Mouse (Mus musculus): ENCODE measurements around the gene Nrgn. TPM values are rescaled to one million over a fixed set of nuclear protein-coding genes. Genes with fewer than 3 reads are reported as not detected.

Nrgn gene
- polyA plus RNA-seq, 1 experiment from 2014 or later = 4.4 TPM

GRCm38 (mm10) chr9:37560617-37561016 lies 7.9 kb upstream of the Nrgn start:
- Histone ChIP-seq H3K4me2 (ENCODE audit: low read depth, low read length) (no peak overlapping the region), H3K4me3 (replicated peaks; ENCODE audit: low read length) (no peak overlapping the region), H3K27me3 (ENCODE audit: control insufficient read depth, insufficient read depth, low read length) (no peaks in the 10 kb centered on the region), H3K27ac (ENCODE audit: low read length) (no peak overlapping the region), H3K36me3 (ENCODE audit: control insufficient read depth, insufficient read depth, low read length) (no peaks in the 10 kb centered on the region), H3K4me1 (ENCODE audit: control insufficient read depth, insufficient read depth, low read length) (no peaks in the 10 kb centered on the region), H3K9ac (ENCODE audit: low read length) (no peak overlapping the region), H3K9me3 (replicated peaks; ENCODE audit: control insufficient read depth, low read length) (no peaks in the 10 kb centered on the region)
- 92% methylated on average over 2 of the region's 2 CpGs for WGBS
- ATAC-seq (ENCODE audit: insufficient read depth, low FRiP score) = no peak

GRCm38 (mm10) chr9:37556366-37556765 lies 3.7 kb upstream of the Nrgn start:
- H3K9me3 ChIP-seq (replicated peaks; ENCODE audit: control insufficient read depth, low read length) = no peaks in the 10 kb centered on the region
- no peak overlapping the region for H3K9ac ChIP-seq (ENCODE audit: low read length)
- no peak overlapping the region for H3K27ac ChIP-seq (ENCODE audit: low read length)
- H3K4me1 ChIP-seq (ENCODE audit: control insufficient read depth, insufficient read depth, low read length) = peaks cover 14% of the 10 kb centered on the region; the same call in 1 of the 2 replicates
- no peaks in the 10 kb centered on the region for H3K36me3 ChIP-seq (ENCODE audit: control insufficient read depth, insufficient read depth, low read length)
- no peak overlapping the region for H3K4me3 ChIP-seq (replicated peaks; ENCODE audit: low read length)
- H3K27me3 ChIP-seq (ENCODE audit: control insufficient read depth, insufficient read depth, low read length) = peaks cover 7% of the 10 kb centered on the region; the same call in 1 of the 2 replicates
- H3K4me2 ChIP-seq (ENCODE audit: low read depth, low read length) = no peak overlapping the region
- 68% methylated on average over 3 of the region's 3 CpGs for WGBS
- ATAC-seq (ENCODE audit: insufficient read depth, low FRiP score) = no peak

DNA sequence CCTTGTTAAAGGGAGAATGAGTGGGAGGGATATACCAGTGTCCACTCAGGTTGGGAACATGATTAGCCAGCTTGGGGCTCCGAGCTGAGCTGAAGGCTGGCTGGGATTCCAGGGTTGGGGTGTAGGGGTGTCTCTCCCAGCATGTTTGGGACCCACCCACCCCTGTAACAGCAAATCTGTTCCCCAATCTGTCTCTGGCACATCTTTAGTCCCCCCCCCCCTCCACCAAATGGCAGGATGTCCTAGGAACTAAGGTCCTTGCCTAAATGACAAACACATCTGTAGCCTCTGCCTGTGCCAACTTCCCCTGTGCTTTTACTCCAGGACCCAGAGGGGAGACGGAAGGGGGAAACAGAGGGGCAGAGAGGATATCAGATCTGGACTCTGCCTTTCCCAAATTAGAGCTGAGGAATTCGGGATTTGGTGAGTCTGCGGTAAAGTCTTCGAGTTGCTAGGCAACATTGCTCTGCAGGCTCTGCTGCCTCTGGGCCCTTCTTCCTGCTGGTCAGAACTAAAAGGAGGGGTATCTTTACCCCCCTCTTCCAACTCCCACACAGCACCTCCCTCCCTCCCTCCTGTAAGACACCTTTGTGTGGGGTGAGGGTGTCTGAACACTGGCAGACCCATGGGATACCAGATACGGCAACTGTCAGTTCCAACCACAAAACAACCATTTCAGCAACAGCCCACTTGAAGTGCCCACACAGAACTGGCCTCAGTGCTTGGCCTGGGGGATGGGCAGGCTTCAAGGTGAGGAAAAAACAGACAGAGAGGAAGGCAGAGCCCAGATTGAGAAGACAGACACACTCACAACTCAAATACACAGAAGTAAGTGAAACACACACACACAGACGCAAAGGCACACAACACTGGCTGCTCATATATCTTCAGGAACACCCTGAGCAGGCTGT lies 2.4 kb upstream of the Nrgn start, which contains the start of gene Siae:
Gene Siae (plus strand): TSS at position 861 of the 911 bp plus-strand sequence.
- WGBS = 33% methylated on average over 7 of the region's 7 CpGs
- H3K4me1 ChIP-seq (ENCODE audit: control insufficient read depth, insufficient read depth, low read length) = peaks cover 14% of the 10 kb centered on the region; the same call in 1 of the 2 replicates

GRCm38 (mm10) chr9:37554279-37554678 lies 1.6 kb upstream of the Nrgn start:
- H3K4me1 ChIP-seq (ENCODE audit: control insufficient read depth, insufficient read depth, low read length) = peaks cover 14% of the 10 kb centered on the region; the same call in 1 of the 2 replicates
- no peak overlapping the region for H3K9ac ChIP-seq (ENCODE audit: low read length)
- peaks cover 23% of the 10 kb centered on the region for H3K27me3 ChIP-seq (ENCODE audit: control insufficient read depth, insufficient read depth, low read length)
- no peak overlapping the region for H3K4me2 ChIP-seq (ENCODE audit: low read depth, low read length)
- 85% methylated on average over 1 of the region's 1 CpGs for WGBS
- no peak overlapping the region for H3K27ac ChIP-seq (ENCODE audit: low read length)
- no peaks in the 10 kb centered on the region for H3K9me3 ChIP-seq (replicated peaks; ENCODE audit: control insufficient read depth, low read length)
- H3K4me3 ChIP-seq (replicated peaks; ENCODE audit: low read length) = no peak overlapping the region
- ATAC-seq (ENCODE audit: insufficient read depth, low FRiP score) = no peak
- H3K36me3 ChIP-seq (ENCODE audit: control insufficient read depth, insufficient read depth, low read length) = no peaks in the 10 kb centered on the region

More for the DNA sequence above, 2.4 kb upstream of the Nrgn start, which contains the start of gene Siae:
- peaks cover 17% of the 10 kb centered on the region for H3K27me3 ChIP-seq (ENCODE audit: control insufficient read depth, insufficient read depth, low read length)
- H3K9ac ChIP-seq (ENCODE audit: low read length) = no peak within 1 kb of the TSS
- H3K36me3 ChIP-seq (ENCODE audit: control insufficient read depth, insufficient read depth, low read length) = no peaks in the 10 kb centered on the region
- H3K27ac ChIP-seq (ENCODE audit: low read length) = no peak within 1 kb of the TSS
- H3K4me2 ChIP-seq (ENCODE audit: low read depth, low read length) = no peak within 1 kb of the TSS
- no peak for ATAC-seq (ENCODE audit: insufficient read depth, low FRiP score)
- no peak within 1 kb of the TSS for H3K4me3 ChIP-seq (replicated peaks; ENCODE audit: low read length)
- no peaks in the 10 kb centered on the region for H3K9me3 ChIP-seq (replicated peaks; ENCODE audit: control insufficient read depth, low read length)

- H3K9ac ChIP-seq (ENCODE audit: low read length) = peak overlapping the region; percentile 57
- no peaks in the 10 kb centered on the region for H3K36me3 ChIP-seq (ENCODE audit: control insufficient read depth, insufficient read depth, low read length)
- ATAC-seq (ENCODE audit: insufficient read depth, low FRiP score) = no peak
- H3K4me2 ChIP-seq (ENCODE audit: low read depth, low read length) = peak overlapping the region; percentile 92
- no peak overlapping the region for H3K27ac ChIP-seq (ENCODE audit: low read length)
- peaks cover 23% of the 10 kb centered on the region for H3K27me3 ChIP-seq (ENCODE audit: control insufficient read depth, insufficient read depth, low read length)
- peaks cover 14% of the 10 kb centered on the region; the same call in 1 of the 2 replicates for H3K4me1 ChIP-seq (ENCODE audit: control insufficient read depth, insufficient read depth, low read length)
- no peaks in the 10 kb centered on the region for H3K9me3 ChIP-seq (replicated peaks; ENCODE audit: control insufficient read depth, low read length)
- WGBS = 3% methylated on average over 23 of the region's 23 CpGs
- H3K4me3 ChIP-seq (replicated peaks; ENCODE audit: low read length) = peak overlapping the region; percentile 46
These were observed 763 bp downstream of the Nrgn start for GRCm38 (mm10) chr9:37551751-37552531.

DNA sequence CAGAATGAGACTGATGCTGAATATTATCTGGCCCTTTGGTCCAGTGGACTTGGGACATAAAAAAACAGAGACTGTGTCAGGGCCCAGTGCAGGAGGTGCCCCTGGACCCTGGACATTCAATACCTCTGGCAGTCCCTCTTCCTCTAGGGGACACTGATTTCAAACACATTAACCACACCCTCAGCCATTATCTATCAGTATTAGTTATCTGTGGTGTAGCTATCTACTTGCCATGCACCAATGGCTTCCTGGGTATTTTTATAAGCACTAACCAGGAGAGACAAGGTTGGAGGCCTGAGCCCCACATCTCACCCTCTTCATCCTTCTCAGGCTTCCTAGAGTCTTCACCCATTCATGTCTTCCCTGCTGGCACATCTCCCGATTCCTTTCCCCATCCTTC lies 2.3 kb downstream of the Nrgn start:
- ATAC-seq (ENCODE audit: insufficient read depth, low FRiP score) = no peak
- Histone ChIP-seq H3K27me3 (ENCODE audit: control insufficient read depth, insufficient read depth, low read length) (peaks cover 31% of the 10 kb centered on the region), H3K9ac (ENCODE audit: low read length) (no peak overlapping the region), H3K27ac (ENCODE audit: low read length) (no peak overlapping the region), H3K4me1 (ENCODE audit: control insufficient read depth, insufficient read depth, low read length) (peaks cover 14% of the 10 kb centered on the region; the same call in 1 of the 2 replicates), H3K36me3 (ENCODE audit: control insufficient read depth, insufficient read depth, low read length) (no peaks in the 10 kb centered on the region), H3K4me3 (replicated peaks; ENCODE audit: low read length) (no peak overlapping the region), H3K4me2 (ENCODE audit: low read depth, low read length) (no peak overlapping the region), H3K9me3 (replicated peaks; ENCODE audit: control insufficient read depth, low read length) (no peaks in the 10 kb centered on the region)
- 45% methylated on average over 1 of the region's 1 CpGs for WGBS

- no peak overlapping the region for H3K9ac ChIP-seq (ENCODE audit: low read length)
- peaks cover 9% of the 10 kb centered on the region; the same call in 1 of the 2 replicates for H3K4me1 ChIP-seq (ENCODE audit: control insufficient read depth, insufficient read depth, low read length)
- H3K27ac ChIP-seq (ENCODE audit: low read length) = no peak overlapping the region
- no peak overlapping the region for H3K4me2 ChIP-seq (ENCODE audit: low read depth, low read length)
- peaks cover 30% of the 10 kb centered on the region for H3K27me3 ChIP-seq (ENCODE audit: control insufficient read depth, insufficient read depth, low read length)
- WGBS = 80% methylated on average over 1 of the region's 1 CpGs
- ATAC-seq (ENCODE audit: insufficient read depth, low FRiP score) = no peak
- H3K4me3 ChIP-seq (replicated peaks; ENCODE audit: low read length) = no peak overlapping the region
- no peaks in the 10 kb centered on the region for H3K9me3 ChIP-seq (replicated peaks; ENCODE audit: control insufficient read depth, low read length)
- H3K36me3 ChIP-seq (ENCODE audit: control insufficient read depth, insufficient read depth, low read length) = no peaks in the 10 kb centered on the region
These were observed 5.8 kb downstream of the Nrgn start for GRCm38 (mm10) chr9:37546889-37547288.

DNA sequence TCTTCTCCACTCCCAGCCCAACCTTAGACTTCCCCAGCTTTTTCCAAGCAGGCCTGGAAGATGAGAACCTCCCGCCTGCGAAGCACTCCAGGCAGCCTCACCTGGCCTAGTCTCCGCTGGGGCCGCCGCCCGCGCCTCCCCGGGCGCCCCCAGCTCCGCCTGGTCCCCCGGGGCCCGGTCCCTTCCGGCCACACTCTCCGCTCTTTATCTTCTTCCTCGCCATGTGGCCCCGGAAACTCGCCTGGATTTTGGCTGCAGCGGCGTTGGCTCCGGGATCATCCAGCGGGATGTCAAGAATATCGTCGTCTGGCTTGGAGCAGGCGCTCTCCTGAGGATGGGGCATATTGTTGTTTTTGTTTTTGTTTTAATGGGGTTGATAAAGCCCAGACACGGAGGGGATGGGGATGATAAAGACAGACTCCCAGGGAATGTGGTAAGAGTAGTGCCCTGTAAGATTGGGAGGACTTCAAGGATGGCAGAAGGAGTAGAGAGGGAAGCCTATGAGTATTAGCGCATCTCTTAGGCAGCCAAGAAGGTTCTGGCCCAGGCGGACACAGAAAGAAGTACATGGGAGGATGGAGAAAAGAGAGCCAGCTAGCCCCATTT lies 6.8 kb downstream of the Nrgn start:
- H3K4me2 ChIP-seq (ENCODE audit: low read depth, low read length) = no peak overlapping the region
- H3K4me1 ChIP-seq (ENCODE audit: control insufficient read depth, insufficient read depth, low read length) = peaks cover 4% of the 10 kb centered on the region; the same call in 1 of the 2 replicates
- H3K9ac ChIP-seq (ENCODE audit: low read length) = no peak overlapping the region
- no peak for ATAC-seq (ENCODE audit: insufficient read depth, low FRiP score)
- H3K9me3 ChIP-seq (replicated peaks; ENCODE audit: control insufficient read depth, low read length) = no peaks in the 10 kb centered on the region
- peaks cover 23% of the 10 kb centered on the region for H3K27me3 ChIP-seq (ENCODE audit: control insufficient read depth, insufficient read depth, low read length)
- no peaks in the 10 kb centered on the region for H3K36me3 ChIP-seq (ENCODE audit: control insufficient read depth, insufficient read depth, low read length)
- 28% methylated on average over 27 of the region's 27 CpGs for WGBS
- no peak overlapping the region for H3K4me3 ChIP-seq (replicated peaks; ENCODE audit: low read length)
- no peak overlapping the region for H3K27ac ChIP-seq (ENCODE audit: low read length)

Data from stomach, embryonic 16.5 days (tissue).